Mouse (Mus musculus) hindbrain, embryonic 12.5 days (tissue): ENCODE measurements around the gene Nub1. TPM values are rescaled to one million over a fixed set of nuclear protein-coding genes. Genes with fewer than 3 reads are reported as not detected.
A peak's percentile ranks its signal among the peaks of the same experiment; 100 is the strongest.

Experiments used
- ATAC-seq: fragments of 200-750 bp; cut with Nextera tagmentation; 2 replicates; pipeline ENCODE4 v1.8.0; 2017; ENCODE audit warnings: moderate TSS enrichment; ENCODE audit not compliant: low FRiP score
- H3K27ac ChIP-seq: fragments of 300-500 bp; sonication (generic); 2 replicates; pipeline ENCODE4 v1.5.1; 2016; ENCODE audit warnings: mild to moderate bottlenecking
- H3K27me3 ChIP-seq: fragments of 300-500 bp; sonication (generic); 2 replicates; pipeline ENCODE4 v1.6.1; 2016; ENCODE audit warnings: mild to moderate bottlenecking
- H3K36me3 ChIP-seq: fragments of 300-500 bp; sonication (generic); 2 replicates; pipeline ENCODE4 v1.6.1; 2016; ENCODE audit warnings: mild to moderate bottlenecking
- H3K4me1 ChIP-seq: fragments of 300-500 bp; sonication (generic); 2 replicates; pipeline ENCODE4 v1.6.1; 2016
- H3K4me2 ChIP-seq: fragments of 300-500 bp; sonication (generic); replicated peaks from 2 replicates; pipeline ENCODE4 v1.6.1; 2016; ENCODE audit warnings: mild to moderate bottlenecking
- H3K4me3 ChIP-seq: fragments of 300-500 bp; sonication (generic); 2 replicates; pipeline ENCODE4 v1.5.1; 2016; ENCODE audit warnings: mild to moderate bottlenecking
- H3K9ac ChIP-seq: fragments of 300-500 bp; sonication (generic); 2 replicates; pipeline ENCODE4 v1.6.1; 2016; ENCODE audit warnings: mild to moderate bottlenecking, moderate library complexity
- H3K9me3 ChIP-seq: fragments of 300-500 bp; sonication (generic); replicated peaks from 2 replicates; pipeline ENCODE4 v1.6.1; 2016; ENCODE audit warnings: mild to moderate bottlenecking
- WGBS: fragments of 180-500 bp; shearing (Covaris S2); methylation state at CpG from one replicate; pipeline ENCODE4 v1.1.7; 2016; 5-methylcytosine and 5-hydroxymethylcytosine counted together
- polyA plus RNA-seq: library from polyadenylated mRNA; unstranded; fragments of >200 nt; fragmentation: Nextera tagmentation; extraction: Ambion mirVana; gene quantifications from 2 replicates; pipeline ENCODE4 v1.2.1, GENCODE M21; 2016

Gene Nub1
- polyA plus RNA-seq, 1 experiment from 2014 or later, result 40.3 TPM

GRCm38 (mm10) chr5:24751305-24752174 is 66.2 kb downstream of the Nub1 start:
- peaks cover 32% of the 10 kb centered on the region for H3K4me1 ChIP-seq

GRCm38 (mm10) chr5:24752175-24752498 is 66.8 kb downstream of the Nub1 start:
- ATAC-seq, result no peak
- H3K27ac ChIP-seq, result 0 out of 2 replicates have a peak overlapping the region, but pooled peaks have one; percentile 26
- H3K4me2 ChIP-seq, result peak overlapping the region; percentile 85
- 0 out of 2 replicates have a peak overlapping the region, but pooled peaks have one; percentile 54 for H3K4me3 ChIP-seq
- H3K36me3 ChIP-seq, result no peaks in the 10 kb centered on the region
- WGBS, result 9% methylated on average over 2 of the region's 2 CpGs
- H3K27me3 ChIP-seq, result peaks cover 2% of the 10 kb centered on the region; the same call in 1 of the 2 replicates
- H3K9ac ChIP-seq, result 0 out of 2 replicates have a peak overlapping the region, but pooled peaks have one; percentile 76
- peaks cover 31% of the 10 kb centered on the region for H3K4me1 ChIP-seq
- H3K9me3 ChIP-seq, result no peaks in the 10 kb centered on the region

More at GRCm38 (mm10) chr5:24751305-24752174, 66.2 kb downstream of the Nub1 start:
- Histone ChIP-seq H3K9ac (peak overlapping the region; percentile 76), H3K9me3 (no peaks in the 10 kb centered on the region), H3K4me3 (peak overlapping the region; percentile 54), H3K36me3 (no peaks in the 10 kb centered on the region), H3K4me2 (peak overlapping the region; percentile 85), H3K27me3 (no peaks in the 10 kb centered on the region), H3K27ac (peak overlapping the region; percentile 80)
- peak; percentile 56 for ATAC-seq
- 3% methylated on average over 25 of the region's 25 CpGs for WGBS

DNA sequence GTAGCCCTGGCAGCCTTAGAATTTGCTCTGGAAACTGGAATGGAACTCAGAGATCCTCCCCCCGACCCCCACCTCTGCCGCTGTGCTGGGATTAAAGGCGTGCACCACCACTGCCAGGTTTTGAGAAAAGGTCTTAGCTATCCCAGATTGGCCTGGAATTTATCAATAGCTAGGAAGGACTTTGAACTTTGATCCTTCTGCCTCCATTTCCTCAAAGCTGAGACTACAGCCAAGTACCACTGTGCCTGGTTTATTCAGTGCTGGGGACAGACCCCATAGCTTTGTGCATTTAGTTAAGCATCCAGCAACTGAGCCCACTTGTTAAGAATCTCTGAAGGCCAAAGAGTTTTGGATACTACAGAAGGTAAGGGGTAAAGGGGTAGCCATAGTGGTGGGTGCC is 71.6 kb downstream of the Nub1 start:
- ATAC-seq, result no peak
- H3K36me3 ChIP-seq, result no peaks in the 10 kb centered on the region
- peaks cover 9% of the 10 kb centered on the region for H3K27me3 ChIP-seq
- H3K27ac ChIP-seq, result no peak overlapping the region
- no peak overlapping the region for H3K4me3 ChIP-seq
- peaks cover 8% of the 10 kb centered on the region for H3K4me1 ChIP-seq
- no peaks in the 10 kb centered on the region for H3K9me3 ChIP-seq
- H3K4me2 ChIP-seq, result no peak overlapping the region
- no peak overlapping the region for H3K9ac ChIP-seq
- WGBS, result 63% methylated on average over 3 of the region's 3 CpGs

DNA sequence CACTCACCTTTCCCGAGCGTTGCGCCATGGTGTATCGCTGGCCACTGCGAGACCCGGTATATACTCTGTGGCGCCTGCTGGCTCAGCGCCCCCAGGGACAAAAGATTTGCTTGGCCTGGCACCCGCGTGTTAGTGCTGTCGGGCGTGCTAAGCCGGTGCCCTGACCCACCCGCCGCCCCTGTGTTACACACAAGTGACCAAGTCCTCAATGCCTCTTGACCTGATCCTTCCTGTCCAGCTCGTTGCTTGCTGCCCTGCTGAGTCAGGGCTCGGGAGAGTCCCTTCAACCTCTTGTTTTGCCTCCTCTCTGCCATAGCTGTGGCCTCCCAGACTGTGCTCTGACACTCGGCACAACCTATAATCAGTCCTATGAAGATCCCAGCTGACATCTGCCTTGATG is 72.5 kb downstream of the Nub1 start, which contains the start of gene Crygn:
Gene Crygn, minus strand, starts transcription at position 193 of the 400 bp plus-strand sequence.
- H3K4me2 ChIP-seq, result no peak within 1 kb of the TSS
- H3K4me1 ChIP-seq, result peaks cover 3% of the 10 kb centered on the region; the same call in 1 of the 2 replicates
- ATAC-seq, result no peak
- no peak within 1 kb of the TSS for H3K9ac ChIP-seq
- no peaks in the 10 kb centered on the region for H3K9me3 ChIP-seq
- no peak within 1 kb of the TSS for H3K4me3 ChIP-seq
- H3K27ac ChIP-seq, result no peak within 1 kb of the TSS
- no peaks in the 10 kb centered on the region for H3K36me3 ChIP-seq
- 30% methylated on average over 18 of the region's 18 CpGs for WGBS
- H3K27me3 ChIP-seq, result peaks cover 9% of the 10 kb centered on the region

Other genes starting within 250 kb of the Nub1 start
- 109 and 113 TPM in 2 replicates for gene Fastk, start 240.2 kb upstream of the Nub1 start, polyA plus RNA-seq
- 32.6 and 36.7 TPM in 2 replicates for gene Tmub1, start 237.7 kb upstream of the Nub1 start, polyA plus RNA-seq
- 83.7 and 86.2 TPM in 2 replicates for gene Agap3, start 233.4 kb upstream of the Nub1 start, polyA plus RNA-seq
- gene Gbx1, start 158.3 kb upstream of the Nub1 start, polyA plus RNA-seq, result 5.6 and 6.7 TPM in 2 replicates
- 0.32 and 0.42 TPM in 2 replicates for gene Asb10, start 144.6 kb upstream of the Nub1 start, polyA plus RNA-seq
- not detected in 2 replicates for gene 4931409K22Rik, start 128.7 kb upstream of the Nub1 start, polyA plus RNA-seq
- gene Abcf2, start 108.1 kb upstream of the Nub1 start, polyA plus RNA-seq, result 108 and 110 TPM in 2 replicates
- gene Chpf2, start 98.8 kb upstream of the Nub1 start, polyA plus RNA-seq, result 22.3 and 23.1 TPM in 2 replicates
- 78.4 and 83.2 TPM in 2 replicates for gene Smarcd3, start 61.1 kb upstream of the Nub1 start, polyA plus RNA-seq
- gene Wdr86, start 45.2 kb downstream of the Nub1 start, polyA plus RNA-seq, result 17.7 and 21.0 TPM in 2 replicates
- gene Crygn, start 72.5 kb downstream of the Nub1 start, polyA plus RNA-seq, result 4.7 TPM in 1 of 2 replicates, not detected in the other
- 187 and 189 TPM in 2 replicates for gene Rheb, start 157.1 kb downstream of the Nub1 start, polyA plus RNA-seq